Comparison of ENCODE assay signal across 26 mouse cellular contexts in the genomic region with DNA sequence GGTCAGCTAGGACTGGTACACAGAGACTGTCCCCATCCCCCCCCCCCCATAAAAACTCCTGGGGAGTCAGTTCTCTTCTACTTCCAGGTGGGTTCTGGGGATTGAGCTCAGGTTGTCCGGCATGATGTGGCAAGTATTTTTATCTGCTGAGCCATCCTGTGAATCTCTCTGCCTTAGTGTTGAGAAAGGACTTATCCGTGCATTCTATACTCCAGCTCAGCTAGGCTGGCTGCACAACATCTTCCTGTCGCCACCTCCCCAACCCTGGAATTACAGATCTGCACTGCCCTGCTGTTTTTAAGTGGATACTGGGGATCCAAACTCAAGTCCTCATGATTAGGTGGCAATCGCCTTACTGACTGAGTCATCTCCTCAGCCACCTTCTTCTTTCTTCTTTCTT. TPM values are rescaled to one million over a fixed set of nuclear protein-coding genes. Genes with fewer than 3 reads are reported as not detected.
"Had no signal": no experiment of that assay in that cellular context is flagged by ENCODE, and none has a peak within 500 bp of the region (broad histone marks: within the 10 kb centered on the region; RNA-seq: fewer than 3 reads in every experiment).

No protein-coding gene starts in this region.

- ATAC-seq: hindbrain, postnatal 0 days; inflammation-experienced regulatory T-cells, adult 6 months; midbrain, embryonic 16.5 days had no signal

- H3K4me2 ChIP-seq: kidney, embryonic 15.5 days; lung, embryonic 15.5 days; midbrain, embryonic 12.5 days; stomach, embryonic 15.5 days had no signal

- H3K4me1 ChIP-seq: kidney, embryonic 15.5 days; lung, embryonic 15.5 days; midbrain, embryonic 12.5 days; stomach, embryonic 15.5 days had no signal

- H3K36me3 ChIP-seq: kidney, embryonic 15.5 days; lung, embryonic 15.5 days; midbrain, embryonic 12.5 days; stomach, embryonic 15.5 days had no signal

- DNase-seq: kidney, adult 11 months; kidney, adult 8-10 months; kidney, postnatal 10 days; kidney, postnatal 36 days; layer of hippocampus, postnatal 36 days; lung, adult 18-20 months; lung, postnatal 10 days; lung, postnatal 36 days; thymus, adult 18-20 months; thymus, postnatal 4 days had no signal

- H3K27ac ChIP-seq: hindbrain, postnatal 0 days; kidney, embryonic 15.5 days; left cerebral cortex, adult 2 months; lung, embryonic 15.5 days; midbrain, embryonic 12.5 days; stomach, embryonic 15.5 days had no signal

- H3K9me3 ChIP-seq: kidney, embryonic 15.5 days; lung, embryonic 15.5 days; midbrain, embryonic 12.5 days; stomach, embryonic 15.5 days had no signal

- H3K4me3 ChIP-seq: kidney, embryonic 15.5 days; left cerebral cortex, adult 2 months; lung, embryonic 15.5 days; midbrain, embryonic 12.5 days; stomach, embryonic 15.5 days had no signal

- H3K27me3 ChIP-seq: kidney, embryonic 15.5 days; lung, embryonic 15.5 days; midbrain, embryonic 12.5 days; stomach, embryonic 15.5 days had no signal

- H3K9ac ChIP-seq: kidney, embryonic 15.5 days; lung, embryonic 15.5 days; midbrain, embryonic 12.5 days; stomach, embryonic 15.5 days had no signal

RNA-seq across cellular contexts. Expression of a gene that starts 16.0 kb away (rescaled TPM):
- total RNA-seq: hindbrain, postnatal 0 days; layer of hippocampus, adult 8-10 months; layer of hippocampus, postnatal 36 days; left cerebral cortex, adult 2 months; left cerebral cortex, postnatal 10 days; left cerebral cortex, postnatal 36 days; megakaryocyte-erythroid progenitor cell, adult 5-6 weeks had no signal
- polyA plus RNA-seq: hindbrain, postnatal 0 days; inflammation-experienced regulatory T-cells, adult 6 months; limb, embryonic 11.5 days; limb, embryonic 14.5 days; lung, embryonic 15.5 days; midbrain, embryonic 12.5 days; midbrain, embryonic 16.5 days; neural tube, embryonic 11.5 days; neural tube, embryonic 14.5 days had no signal
